Mouse (Mus musculus) left cerebral cortex, adult 11 months (tissue): ENCODE measurements around the gene Ube4b.
A peak's percentile ranks its signal among the peaks of the same experiment; 100 is the strongest.
"Not testable (repeated sequence)": the region's sequence is repeated elsewhere in the genome, so short reads cannot be mapped to it uniquely, and the experiment has no call there.

ENCODE experiments used
- DNase-seq: peaks from one replicate; pipeline ENCODE4 v3.0.0; 2022; ENCODE audit warnings: low spot score

Gene Ube4b

GRCm38 (mm10) chr4:149426325-149427199, at the start of gene Ube4b:
Gene Ube4b (minus strand): TSS chr4:149426749.
- DNase-seq, result peak; percentile 96

- no peak for DNase-seq
These were observed 48.5 kb upstream of the Ube4b start for GRCm38 (mm10) chr4:149475096-149475495.

GRCm38 (mm10) chr4:149469557-149469956, 43.0 kb upstream of the Ube4b start:
- DNase-seq, result no peak

GRCm38 (mm10) chr4:149463435-149463950, 36.9 kb upstream of the Ube4b start:
- no peak for DNase-seq

DNA sequence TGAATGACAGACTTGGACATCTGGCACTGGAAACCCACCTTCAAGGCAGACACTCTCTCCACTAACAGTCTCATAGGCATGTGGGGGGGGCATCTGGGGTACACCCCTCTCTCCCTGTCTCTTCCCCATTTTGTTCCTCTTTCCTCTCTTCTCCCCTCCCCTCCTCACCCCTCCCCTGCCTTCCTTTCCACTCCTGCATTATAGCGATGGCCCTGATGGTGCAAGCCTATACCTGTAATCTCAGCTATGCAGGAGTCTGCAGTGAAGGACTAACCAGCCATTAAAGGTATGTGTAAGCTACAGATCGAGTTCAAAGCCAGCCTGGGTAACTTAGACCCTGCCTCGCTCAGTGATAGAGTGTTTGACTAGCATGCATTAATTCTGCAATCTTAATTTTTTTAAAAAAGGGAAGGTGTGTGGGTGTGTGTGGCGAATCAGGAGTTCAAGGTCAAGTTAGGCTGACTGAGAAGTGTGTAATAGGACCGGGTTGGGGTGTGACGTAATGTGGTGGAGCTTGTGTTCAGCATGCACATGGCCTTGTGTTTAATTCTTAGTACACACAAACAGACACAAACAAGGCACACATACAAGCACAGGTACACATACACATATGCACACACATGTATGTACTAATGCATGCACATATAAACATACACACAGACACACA, 35.9 kb upstream of the Ube4b start:
- no peak for DNase-seq

DNA sequence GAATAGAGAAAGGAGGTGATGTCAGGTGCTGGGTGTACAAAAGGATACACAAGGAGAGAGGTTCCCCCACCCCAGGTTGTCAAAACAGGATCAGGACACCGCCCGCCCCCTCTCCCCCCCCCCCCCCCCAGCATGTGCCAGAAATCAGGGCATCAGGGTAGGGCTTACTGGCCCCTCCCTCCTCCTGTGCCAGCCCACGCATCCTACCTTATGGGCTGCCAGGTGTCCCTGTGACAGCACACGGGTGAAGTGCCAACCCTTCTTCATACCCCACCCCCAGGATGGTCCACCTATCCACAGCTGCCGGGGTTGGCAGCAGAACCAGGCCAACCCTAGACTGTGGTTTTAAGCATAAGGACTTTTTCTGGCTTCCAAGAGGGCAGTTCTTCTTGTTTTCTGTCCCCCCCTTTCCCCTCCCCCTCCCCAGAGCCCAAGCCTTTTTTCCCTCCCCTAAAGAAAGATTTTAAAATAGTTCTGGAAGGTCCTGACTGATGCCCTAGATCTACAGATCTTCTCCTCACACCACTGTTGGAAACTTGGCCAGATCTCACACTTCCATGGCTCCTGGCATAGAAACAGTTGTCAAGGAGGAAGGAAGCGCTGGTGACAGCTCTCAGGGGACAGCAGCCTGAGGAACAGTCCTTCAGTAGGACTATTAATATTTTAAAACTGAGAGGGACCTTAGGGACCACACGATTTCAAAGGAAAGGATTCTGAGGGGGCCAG, 35.2 kb upstream of the Ube4b start:
- no peak for DNase-seq

GRCm38 (mm10) chr4:149460475-149460874, 33.9 kb upstream of the Ube4b start:
- DNase-seq, result not testable (repeated sequence)

- DNase-seq, result no peak
These were observed 32.9 kb upstream of the Ube4b start for GRCm38 (mm10) chr4:149459425-149459824.

DNA sequence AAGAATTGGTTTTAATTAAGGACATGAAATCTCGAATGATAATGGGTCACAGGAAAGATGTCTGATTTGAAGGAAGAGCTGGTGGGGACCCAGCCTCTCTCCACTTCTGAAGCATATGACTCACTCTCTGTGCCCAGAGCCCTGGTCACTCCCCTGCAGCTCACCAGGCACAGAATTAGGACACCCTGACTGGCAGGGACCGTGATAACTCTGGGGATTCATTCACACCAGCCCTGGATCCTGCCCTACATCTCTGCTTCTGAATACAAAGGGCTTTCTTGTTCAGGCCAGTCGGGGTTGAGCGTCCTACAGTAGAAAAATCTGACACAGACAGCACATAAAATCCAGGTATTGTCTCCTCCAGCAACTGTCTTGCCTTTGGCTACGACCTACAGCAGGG, 32.0 kb upstream of the Ube4b start:
- no peak for DNase-seq

- no peak for DNase-seq
These were observed 31.4 kb upstream of the Ube4b start for GRCm38 (mm10) chr4:149457831-149458430.

- not testable (repeated sequence) for DNase-seq
These were observed 30.6 kb upstream of the Ube4b start for GRCm38 (mm10) chr4:149457163-149457562.

DNA sequence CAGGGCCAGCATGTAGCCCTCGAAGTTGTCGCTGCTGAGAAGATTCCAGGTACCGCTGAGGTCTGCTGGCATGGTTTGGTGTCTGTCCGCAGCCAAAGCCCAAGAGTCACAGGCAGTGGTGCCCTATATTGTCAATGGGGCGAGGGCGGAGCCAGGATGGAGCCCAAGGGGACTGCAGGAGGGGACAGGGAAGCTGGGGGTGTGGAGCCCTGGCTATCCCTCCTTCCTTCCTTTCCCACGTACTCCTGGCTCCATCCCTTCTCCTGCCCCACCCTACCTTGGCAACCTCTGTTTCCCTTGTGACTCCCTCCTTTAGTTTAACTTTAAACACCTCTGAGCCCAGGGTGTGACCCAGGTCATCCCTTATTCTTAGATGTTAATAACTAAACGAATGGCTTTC, 28.3 kb upstream of the Ube4b start, which contains the start of gene Rbp7:
TSS of gene Rbp7 (minus strand) at position 100 of the 400 bp plus-strand sequence.
- DNase-seq, result no peak

GRCm38 (mm10) chr4:149454263-149454662, 27.7 kb upstream of the Ube4b start:
- DNase-seq, result no peak

GRCm38 (mm10) chr4:149453656-149454055, 27.1 kb upstream of the Ube4b start:
- DNase-seq, result no peak

- DNase-seq, result no peak
These were observed 24.1 kb upstream of the Ube4b start for GRCm38 (mm10) chr4:149450636-149451035.

DNA sequence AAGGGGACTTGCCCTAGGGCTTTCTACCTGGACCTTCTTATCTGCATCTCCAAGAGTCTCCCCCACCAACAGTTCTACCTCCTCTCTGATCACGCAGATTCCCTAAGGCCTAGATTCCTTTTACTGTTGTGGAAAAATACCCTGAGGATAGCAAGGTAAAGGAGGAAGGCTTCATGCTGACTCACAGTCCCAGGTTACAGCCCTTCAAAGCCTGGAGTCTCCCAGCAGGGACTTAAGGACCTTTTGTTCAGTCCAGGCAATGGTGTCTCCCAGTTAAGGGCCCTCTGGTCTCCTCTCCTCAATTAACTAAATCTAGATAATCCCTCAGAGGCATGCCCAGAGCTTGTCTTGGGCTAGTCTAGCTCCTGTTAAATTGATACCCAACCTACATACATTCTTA, 19.8 kb upstream of the Ube4b start:
- DNase-seq, result no peak

DNA sequence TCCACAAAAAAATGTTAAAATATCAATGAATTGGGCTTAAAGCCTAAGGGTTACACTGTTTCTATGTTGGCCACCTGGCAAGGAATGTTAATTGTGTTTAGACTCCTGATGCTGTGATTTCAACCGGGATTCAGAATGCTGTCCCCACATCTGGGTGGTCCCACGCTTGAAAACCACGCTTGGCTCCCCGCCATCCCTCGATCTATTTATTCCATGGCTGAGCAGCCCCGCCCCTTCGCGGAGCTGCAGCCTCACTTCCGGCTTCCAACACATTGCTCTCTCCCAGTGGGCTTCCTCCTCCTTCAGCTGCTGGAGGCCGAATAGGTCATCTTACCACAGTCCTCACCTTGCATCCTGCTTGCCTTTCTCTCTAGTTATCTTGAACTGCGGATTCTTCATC, 19.3 kb upstream of the Ube4b start:
- no peak for DNase-seq

GRCm38 (mm10) chr4:149444964-149445701, 18.6 kb upstream of the Ube4b start:
- peak; percentile 76 for DNase-seq

GRCm38 (mm10) chr4:149444465-149444864, 17.9 kb upstream of the Ube4b start:
- no peak for DNase-seq

DNA sequence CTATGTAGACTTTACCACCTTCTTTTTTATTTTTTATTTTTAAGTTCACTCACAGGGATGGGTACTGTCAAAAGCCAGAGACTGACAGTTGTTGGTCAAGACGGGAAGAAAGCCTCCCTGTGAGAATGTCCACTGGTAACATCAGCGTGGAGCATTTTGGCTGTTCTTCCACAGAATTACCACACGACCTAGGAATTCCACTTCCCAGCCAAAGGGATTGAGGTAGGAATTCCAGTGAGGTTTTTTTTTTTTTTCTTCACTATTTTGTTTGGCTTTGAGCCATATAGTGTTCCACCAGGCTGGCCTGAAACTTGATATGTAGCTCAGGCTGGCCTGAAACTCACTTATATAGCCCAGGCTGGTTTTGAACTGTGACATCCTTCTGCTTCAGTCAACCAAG, 15.9 kb upstream of the Ube4b start:
- DNase-seq, result no peak

- DNase-seq, result no peak
These were observed 14.0 kb upstream of the Ube4b start for GRCm38 (mm10) chr4:149440576-149440975.
